Comparison of ENCODE assay signal across 10 mouse cellular contexts in genomic region chr11:102608691-102609090, GRCm38 (mm10). TPM values are rescaled to one million over a fixed set of nuclear protein-coding genes. Genes with fewer than 3 reads are reported as not detected.
A peak's percentile ranks its signal among the peaks of the same experiment; 100 is the strongest.
DNase-seq lines count a peak whose midpoint lies in the region; ATAC-seq and TF ChIP-seq lines count a peak whose summit lies in the region.
"Had no signal": no experiment of that assay in that cellular context is flagged by ENCODE, and none has a peak within 500 bp of the region (broad histone marks: within the 10 kb centered on the region; RNA-seq: fewer than 3 reads in every experiment).

No protein-coding gene starts in this region.

- peaks cover 7% of the 10 kb centered on the region for H3K36me3 ChIP-seq in lung, embryonic 14.5 days (ENCODE audit: insufficient read depth)
- H3K36me3 ChIP-seq in limb, embryonic 10.5 days = peaks cover 19% of the 10 kb centered on the region
- no peaks in the 10 kb centered on the region for H3K36me3 ChIP-seq in neural tube, embryonic 15.5 days
- no peaks in the 10 kb centered on the region for H3K36me3 ChIP-seq in thymus, adult 2 months (ENCODE audit: control insufficient read depth, insufficient read depth, low read length)

- H3K9ac ChIP-seq in lung, embryonic 14.5 days = 0 out of 2 replicates have a peak overlapping the region, but pooled peaks have one; percentile 10
- no peak overlapping the region; the same call in 1 of the 2 replicates for H3K9ac ChIP-seq in neural tube, embryonic 15.5 days (replicated peaks)

- no peaks in the 10 kb centered on the region; the same call in 1 of the 2 replicates for H3K27me3 ChIP-seq in lung, embryonic 14.5 days (ENCODE audit: insufficient read depth, low read length)
- H3K27me3 ChIP-seq in limb, embryonic 10.5 days (ENCODE audit: low read depth, poor library complexity, severe bottlenecking) = no peaks in the 10 kb centered on the region
- H3K27me3 ChIP-seq in neural tube, embryonic 15.5 days (replicated peaks) = no peaks in the 10 kb centered on the region
- H3K27me3 ChIP-seq in thymus, adult 2 months (ENCODE audit: control insufficient read depth, insufficient read depth, low read length) = peaks cover 6% of the 10 kb centered on the region

- no peak for TF ChIP-seq POLR2A in thymus, adult 2 months (IDR thresholded peaks at IDR 0.05; ENCODE audit: control insufficient read depth, extremely low read depth, insufficient read depth, low read length, poor library complexity)

- no peak for TF ChIP-seq CTCF in lung, embryonic 14.5 days (IDR thresholded peaks at IDR 0.05; ENCODE audit: low read depth)
- no peak for TF ChIP-seq CTCF in thymus, adult 2 months (IDR thresholded peaks at IDR 0.05; ENCODE audit: borderline replicate concordance, control insufficient read depth, extremely low read depth, insufficient read depth, low read length, poor library complexity)

- H3K4me1 ChIP-seq in lung, embryonic 14.5 days (ENCODE audit: insufficient read depth) = peaks cover 20% of the 10 kb centered on the region
- peaks cover 48% of the 10 kb centered on the region for H3K4me1 ChIP-seq in limb, embryonic 10.5 days
- peaks cover 56% of the 10 kb centered on the region for H3K4me1 ChIP-seq in neural tube, embryonic 15.5 days
- no peaks in the 10 kb centered on the region for H3K4me1 ChIP-seq in thymus, adult 2 months (replicated peaks; ENCODE audit: control insufficient read depth, insufficient read depth, low read length)

- WGBS in lung, embryonic 14.5 days = 23% methylated on average over 4 of the region's 4 CpGs
- 16% methylated on average over 4 of the region's 4 CpGs for WGBS in limb, embryonic 10.5 days
- 29% methylated on average over 4 of the region's 4 CpGs for WGBS in neural tube, embryonic 15.5 days
- 79% methylated on average over 4 of the region's 4 CpGs for WGBS in thymus, adult 2 months

- ATAC-seq in lung, embryonic 14.5 days (ENCODE audit: insufficient read depth) = no peak
- no peak for ATAC-seq in neural tube, embryonic 15.5 days (ENCODE audit: low FRiP score)

- peak overlapping the region; percentile 89 for H3K4me3 ChIP-seq in lung, embryonic 14.5 days (ENCODE audit: low read depth, low read length)
- H3K4me3 ChIP-seq in limb, embryonic 10.5 days = peak overlapping the region; percentile 87
- H3K4me3 ChIP-seq in neural tube, embryonic 15.5 days (replicated peaks) = 0 out of 2 replicates have a peak overlapping the region, but pooled peaks have one; percentile 72
- H3K4me3 ChIP-seq in thymus, adult 2 months (ENCODE audit: control insufficient read depth, insufficient read depth, low read length) = no peak overlapping the region

- peak overlapping the region; percentile 6; the same call in 1 of the 2 replicates for H3K27ac ChIP-seq in lung, embryonic 14.5 days (ENCODE audit: low read depth)
- H3K27ac ChIP-seq in limb, embryonic 10.5 days = peak overlapping the region; percentile 99
- no peak overlapping the region for H3K27ac ChIP-seq in neural tube, embryonic 15.5 days (replicated peaks)
- H3K27ac ChIP-seq in thymus, adult 2 months (ENCODE audit: control insufficient read depth, insufficient read depth, low read length) = no peak overlapping the region

- peak overlapping the region; percentile 80 for H3K4me2 ChIP-seq in lung, embryonic 14.5 days
- H3K4me2 ChIP-seq in neural tube, embryonic 15.5 days = peak overlapping the region; percentile 90

- peak; percentile 25 for DNase-seq in embryo, embryonic 11 days
- no peak for DNase-seq in embryo, embryonic 10 days (ENCODE audit: low spot score)
- DNase-seq in lung, embryonic 14.5 days = no peak
- DNase-seq in lung, postnatal 10 days = no peak
- no peak for DNase-seq in limb, embryonic 10.5 days (ENCODE audit: low spot score)
- no peak for DNase-seq in gastrocnemius, adult 18-20 months (ENCODE audit: low spot score)
- DNase-seq in thymus, adult 2 months = no peak
- DNase-seq: gastrocnemius, postnatal 14 days; lung, postnatal 14 days had no signal

- no peaks in the 10 kb centered on the region for H3K9me3 ChIP-seq in lung, embryonic 14.5 days (ENCODE audit: low read depth, low read length)
- H3K9me3 ChIP-seq in limb, embryonic 10.5 days (replicated peaks) = no peaks in the 10 kb centered on the region
- H3K9me3 ChIP-seq in neural tube, embryonic 15.5 days (replicated peaks) = no peaks in the 10 kb centered on the region

RNA-seq across cellular contexts. Expression of gene Fzd2, which starts 4.5 kb away (rescaled TPM):
- 40.0 and 42.9 TPM in 2 replicates for polyA plus RNA-seq in lung, embryonic 14.5 days (2014; fragmentation: Nextera tagmentation; extraction: Ambion mirVana)
- 54.8 and 59.8 TPM in 2 replicates for polyA plus RNA-seq in limb, embryonic 10.5 days (2016; fragmentation: Nextera tagmentation; extraction: Ambion mirVana)
- 8.0 and 10.8 TPM in 2 replicates for polyA plus RNA-seq in neural tube, embryonic 15.5 days (2015; fragmentation: Nextera tagmentation; extraction: Ambion mirVana)
- 1 to 10 TPM in 1 of 2 experiments, under 1 TPM in 1; 0.89 to 1.8 TPM for total RNA-seq in gastrocnemius, adult 18-20 months (2021)
- polyA plus RNA-seq in thymus, adult 2 months (2012; rRNA removed) = 7.2 and 10.2 TPM in 2 replicates

RNA-seq across cellular contexts. Expression of gene Gm11627, which starts 29.4 kb away (rescaled TPM):
- polyA plus RNA-seq in lung, embryonic 14.5 days (2014; fragmentation: Nextera tagmentation; extraction: Ambion mirVana) = 14.3 and 15.3 TPM in 2 replicates
- polyA plus RNA-seq in limb, embryonic 10.5 days (2016; fragmentation: Nextera tagmentation; extraction: Ambion mirVana) = 2.5 and 3.3 TPM in 2 replicates
- 6.6 and 7.1 TPM in 2 replicates for polyA plus RNA-seq in neural tube, embryonic 15.5 days (2015; fragmentation: Nextera tagmentation; extraction: Ambion mirVana)
- under 1 TPM in 1 of 2 experiments, not detected in 1; 0.43 TPM for total RNA-seq in gastrocnemius, adult 18-20 months (2021)
- 0.71 TPM in 1 of 2 replicates, not detected in the other for polyA plus RNA-seq in thymus, adult 2 months (2012; rRNA removed)

RNA-seq across cellular contexts. Expression of gene Gpatch8, which starts 52.5 kb away (rescaled TPM):
- 47.0 and 49.4 TPM in 2 replicates for polyA plus RNA-seq in lung, embryonic 14.5 days (2014; fragmentation: Nextera tagmentation; extraction: Ambion mirVana)
- polyA plus RNA-seq in limb, embryonic 10.5 days (2016; fragmentation: Nextera tagmentation; extraction: Ambion mirVana) = 67.1 and 77.1 TPM in 2 replicates
- 68.2 and 71.6 TPM in 2 replicates for polyA plus RNA-seq in neural tube, embryonic 15.5 days (2015; fragmentation: Nextera tagmentation; extraction: Ambion mirVana)
- 10 to 100 TPM; 26.1 to 27.1 TPM for total RNA-seq in gastrocnemius, adult 18-20 months (2021)
- 34.5 and 36.3 TPM in 2 replicates for polyA plus RNA-seq in thymus, adult 2 months (2012; rRNA removed)

RNA-seq across cellular contexts. Expression of gene Meioc, which starts 54.8 kb away (rescaled TPM):
- polyA plus RNA-seq in lung, embryonic 14.5 days (2014; fragmentation: Nextera tagmentation; extraction: Ambion mirVana) = 0.22 and 0.64 TPM in 2 replicates
- 0.14 and 0.55 TPM in 2 replicates for polyA plus RNA-seq in limb, embryonic 10.5 days (2016; fragmentation: Nextera tagmentation; extraction: Ambion mirVana)
- 0.19 and 0.27 TPM in 2 replicates for polyA plus RNA-seq in neural tube, embryonic 15.5 days (2015; fragmentation: Nextera tagmentation; extraction: Ambion mirVana)
- total RNA-seq in gastrocnemius, adult 18-20 months (2021) = not detected
- not detected in 2 replicates for polyA plus RNA-seq in thymus, adult 2 months (2012; rRNA removed)
- total RNA-seq: gastrocnemius, postnatal 14 days had no signal

Comparison
In these comparisons a context has a peak if more than half of its experiments do, and no peak if none do; other contexts are left out.
1. H3K27ac ChIP-seq: peak in lung, embryonic 14.5 days (single experiment) and limb, embryonic 10.5 days (single experiment); none in neural tube, embryonic 15.5 days (single experiment) and thymus, adult 2 months (single experiment).